Mouse (Mus musculus) G1E (cell line): ENCODE measurements at regions not wholly inside any gene's neighbourhood (a gene's known extent, or its start where the extent isn't known, plus 50 kb on each side); places are given as distances from the start of the nearest gene placed in this dataset.

Source experiments
- ATAC-seq: 2 replicates; pipeline ENCODE4 v1.8.0; 2016; ENCODE audit warnings: mild to moderate bottlenecking; ENCODE audit not compliant: insufficient number of reproducible peaks, poor library complexity, low FRiP score, severe bottlenecking; ENCODE audit errors: extremely low read depth
- DNase-seq: peaks from one replicate; pipeline ENCODE4 v3.0.0; 2012; ENCODE audit warnings: low spot score
- H3K27me3 ChIP-seq: 2 replicates; pipeline ENCODE4 v1.6.1; 2012; ENCODE audit warnings: mild to moderate bottlenecking, low read length, inconsistent platforms; ENCODE audit not compliant: insufficient read depth
- H3K36me3 ChIP-seq: replicated peaks from 2 replicates; pipeline ENCODE3; 2012; ENCODE audit warnings: mild to moderate bottlenecking, inconsistent platforms
- H3K4me1 ChIP-seq: 2 replicates; pipeline ENCODE4 v1.6.1; 2012; ENCODE audit warnings: low read depth, low read length, inconsistent platforms, mixed read lengths; ENCODE audit not compliant: insufficient read depth
- H3K4me3 ChIP-seq: 2 replicates; pipeline ENCODE4 v1.5.1; 2012; ENCODE audit warnings: low read depth, mild to moderate bottlenecking, inconsistent platforms, low read length, moderate library complexity, mixed read lengths
- H3K9me3 ChIP-seq: replicated peaks from 2 replicates; pipeline ENCODE4 v1.6.1; 2012; ENCODE audit warnings: inconsistent platforms
- CTCF ChIP-seq: IDR thresholded peaks from 2 replicates; pipeline ENCODE4 v1.5.1; 2012; ENCODE audit warnings: low read depth, low read length, inconsistent platforms, mixed read lengths
- GATA1 ChIP-seq: IDR thresholded peaks from 2 replicates; pipeline ENCODE4 v1.6.1; 2012; ENCODE audit warnings: borderline replicate concordance, low read length, inconsistent platforms, mixed read lengths
- GATA2 ChIP-seq: IDR thresholded peaks from 2 replicates; pipeline ENCODE4 v1.6.1; 2012; ENCODE audit warnings: low read depth, low read length, inconsistent platforms, borderline replicate concordance
- POLR2AphosphoS5 ChIP-seq: IDR thresholded peaks from 2 replicates; pipeline ENCODE4 v1.6.1; 2012; ENCODE audit warnings: low read depth, low read length, inconsistent platforms; ENCODE audit not compliant: insufficient replicate concordance
- TAL1 ChIP-seq: conservative IDR thresholded peaks from 2 replicates; pipeline ENCODE4 v1.6.1; 2012; ENCODE audit warnings: low read depth, low read length, inconsistent platforms, mixed read lengths

- ATAC-seq (no peak), DNase-seq (no peak)
- Histone ChIP-seq H3K9me3 (peaks cover 11% of the 10 kb centered on the region), H3K27me3 (no peaks in the 10 kb centered on the region), H3K4me1 (no peaks in the 10 kb centered on the region), H3K4me3 (no peak overlapping the region), H3K36me3 (no peaks in the 10 kb centered on the region)
- TF ChIP-seq CTCF (no peak), POLR2AphosphoS5 (no peak), GATA1 (no peak), GATA2 (no peak), TAL1 (no peak)
Measured at GRCm38 (mm10) chr1:76928035-76928434, 586.9 kb downstream of the Epha4 start.

- Histone ChIP-seq H3K9me3 (peaks cover 24% of the 10 kb centered on the region), H3K27me3 (no peaks in the 10 kb centered on the region), H3K4me3 (no peak overlapping the region), H3K36me3 (no peaks in the 10 kb centered on the region), H3K4me1 (no peaks in the 10 kb centered on the region)
- no peak for DNase-seq
- TF ChIP-seq POLR2AphosphoS5 (no peak), TAL1 (no peak), GATA1 (no peak), CTCF (no peak), GATA2 (no peak)
- no peak for ATAC-seq
Measured at GRCm38 (mm10) chr1:76933460-76933859, 581.4 kb downstream of the Epha4 start.

GRCm38 (mm10) chr1:76942730-76943129, 572.2 kb downstream of the Epha4 start:
- TF ChIP-seq GATA2 (no peak), GATA1 (no peak), POLR2AphosphoS5 (no peak), TAL1 (no peak), CTCF (no peak)

GRCm38 (mm10) chr1:76944046-76944445, 570.8 kb downstream of the Epha4 start:
- H3K4me3 ChIP-seq = no peak overlapping the region
- H3K4me1 ChIP-seq = no peaks in the 10 kb centered on the region
- TF ChIP-seq TAL1 = no peak
- TF ChIP-seq GATA1 = no peak
- no peak for TF ChIP-seq POLR2AphosphoS5
- no peak for TF ChIP-seq GATA2
- no peak for TF ChIP-seq CTCF
- peaks cover 7% of the 10 kb centered on the region; the same call in 1 of the 2 replicates for H3K9me3 ChIP-seq
- ATAC-seq (no peak), DNase-seq (no peak)
- no peaks in the 10 kb centered on the region for H3K36me3 ChIP-seq
- H3K27me3 ChIP-seq = no peaks in the 10 kb centered on the region

More at GRCm38 (mm10) chr1:76942730-76943129, 572.2 kb downstream of the Epha4 start:
- Histone ChIP-seq H3K27me3 (no peaks in the 10 kb centered on the region), H3K9me3 (peaks cover 10% of the 10 kb centered on the region), H3K4me3 (no peak overlapping the region), H3K4me1 (no peaks in the 10 kb centered on the region), H3K36me3 (no peaks in the 10 kb centered on the region)
- DNase-seq (no peak), ATAC-seq (no peak)

- H3K27me3 ChIP-seq = no peaks in the 10 kb centered on the region
- ATAC-seq (no peak), DNase-seq (no peak)
- H3K9me3 ChIP-seq = peaks cover 19% of the 10 kb centered on the region
- H3K36me3 ChIP-seq = no peaks in the 10 kb centered on the region
- TF ChIP-seq CTCF = no peak
- no peak for TF ChIP-seq POLR2AphosphoS5
- no peak for TF ChIP-seq GATA1
- no peak for TF ChIP-seq GATA2
- no peak for TF ChIP-seq TAL1
- H3K4me3 ChIP-seq = no peak overlapping the region
- no peaks in the 10 kb centered on the region for H3K4me1 ChIP-seq
Measured at GRCm38 (mm10) chr1:76955031-76955430, 559.9 kb downstream of the Epha4 start.

- H3K36me3 ChIP-seq = no peaks in the 10 kb centered on the region
- ATAC-seq (no peak), DNase-seq (no peak)
- no peak overlapping the region for H3K4me3 ChIP-seq
- H3K4me1 ChIP-seq = no peaks in the 10 kb centered on the region
- TF ChIP-seq TAL1 (no peak), GATA1 (no peak), CTCF (no peak), GATA2 (no peak), POLR2AphosphoS5 (no peak)
- no peaks in the 10 kb centered on the region for H3K27me3 ChIP-seq
- peaks cover 19% of the 10 kb centered on the region for H3K9me3 ChIP-seq
Measured at GRCm38 (mm10) chr1:76957411-76957810, 557.5 kb downstream of the Epha4 start.

GRCm38 (mm10) chr1:76958706-76959105, 556.2 kb downstream of the Epha4 start:
- H3K9me3 ChIP-seq = peaks cover 19% of the 10 kb centered on the region
- ATAC-seq (no peak), DNase-seq (no peak)
- H3K27me3 ChIP-seq = no peaks in the 10 kb centered on the region
- H3K4me3 ChIP-seq = no peak overlapping the region
- TF ChIP-seq GATA2 (no peak), TAL1 (no peak), POLR2AphosphoS5 (no peak), CTCF (no peak), GATA1 (no peak)
- no peaks in the 10 kb centered on the region for H3K36me3 ChIP-seq
- no peaks in the 10 kb centered on the region for H3K4me1 ChIP-seq

GRCm38 (mm10) chr1:76972454-76972853, 542.4 kb downstream of the Epha4 start:
- Histone ChIP-seq H3K9me3 (peaks cover 23% of the 10 kb centered on the region), H3K4me3 (no peak overlapping the region), H3K27me3 (no peaks in the 10 kb centered on the region), H3K4me1 (no peaks in the 10 kb centered on the region), H3K36me3 (no peaks in the 10 kb centered on the region)
- DNase-seq (no peak), ATAC-seq (no peak)
- TF ChIP-seq POLR2AphosphoS5 (no peak), GATA1 (no peak), GATA2 (no peak), TAL1 (no peak), CTCF (no peak)
